Mouse (Mus musculus) embryonic facial prominence, embryonic 10.5 days (tissue): Measurements from ENCODE around the gene Prdm2. TPM values are rescaled to one million over a fixed set of nuclear protein-coding genes. Genes with fewer than 3 reads are reported as not detected.

Experiments used
- DNase-seq: peaks from one replicate; pipeline ENCODE4 v3.0.0-alpha.2; 2017; ENCODE audit warnings: low spot score
- H3K27ac ChIP-seq: fragments of 300-500 bp; sonication (generic); replicated peaks from 2 replicates; pipeline ENCODE4 v1.5.1; 2016; ENCODE audit warnings: mild to moderate bottlenecking
- H3K27me3 ChIP-seq: fragments of 300-500 bp; sonication (generic); replicated peaks from 2 replicates; pipeline ENCODE4 v1.6.1; 2016; ENCODE audit warnings: low read depth, mild to moderate bottlenecking; ENCODE audit not compliant: poor library complexity, severe bottlenecking
- H3K36me3 ChIP-seq: fragments of 300-500 bp; sonication (generic); replicated peaks from 2 replicates; pipeline ENCODE4 v1.6.1; 2016; ENCODE audit warnings: mild to moderate bottlenecking, moderate library complexity
- H3K4me1 ChIP-seq: fragments of 300-500 bp; sonication (generic); 2 replicates; pipeline ENCODE4 v1.6.1; 2016
- H3K4me3 ChIP-seq: fragments of 300-500 bp; sonication (generic); 2 replicates; pipeline ENCODE4 v1.5.1; 2016; ENCODE audit warnings: mild to moderate bottlenecking, moderate library complexity
- H3K9me3 ChIP-seq: fragments of 300-500 bp; sonication (generic); 2 replicates; pipeline ENCODE4 v1.6.1; 2016; ENCODE audit warnings: mild to moderate bottlenecking
- WGBS: fragments of 180-500 bp; shearing (Covaris S2); methylation state at CpG from one replicate; pipeline ENCODE4 v1.1.7; 2016; 5-methylcytosine and 5-hydroxymethylcytosine counted together
- polyA plus RNA-seq: library from polyadenylated mRNA; unstranded; fragments of >200 nt; fragmentation: Nextera tagmentation; extraction: Ambion mirVana; gene quantifications from 2 replicates; pipeline ENCODE4 v1.2.1, GENCODE M21; 2016

The Prdm2 gene
- polyA plus RNA-seq, 1 experiment from 2014 or later, result 17.4 TPM

- Histone ChIP-seq H3K36me3 (no peaks in the 10 kb centered on the region), H3K4me3 (no peak overlapping the region), H3K4me1 (no peaks in the 10 kb centered on the region), H3K27ac (no peak overlapping the region), H3K9me3 (peaks cover 5% of the 10 kb centered on the region; the same call in 1 of the 2 replicates), H3K27me3 (no peaks in the 10 kb centered on the region)
- DNase-seq, result no peak
- whole genome bisulfite sequencing, result 94% methylated on average over 10 of the region's 10 CpGs
Observed at GRCm38 (mm10) chr4:143231790-143232422, 19.1 kb upstream of the Prdm2 start.

DNA sequence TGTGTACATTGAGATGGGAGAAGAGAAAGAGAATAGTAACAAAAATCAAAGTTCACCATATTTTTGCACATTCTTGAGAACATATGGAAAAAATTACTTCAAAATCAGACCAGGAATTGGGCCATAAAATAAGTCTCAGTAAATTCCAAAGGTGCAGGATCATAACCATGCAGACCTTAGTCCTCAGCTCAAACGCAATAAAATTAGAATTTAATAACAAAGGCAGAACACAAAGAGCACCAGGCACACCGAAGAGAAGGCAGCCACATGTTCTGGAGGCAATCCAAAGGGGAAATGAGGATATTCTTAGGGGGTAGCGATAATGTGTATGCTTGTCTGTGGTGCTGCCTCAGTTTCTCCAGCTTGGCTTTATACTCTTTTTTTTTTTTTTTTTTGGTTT, 18.3 kb upstream of the Prdm2 start:
- Histone ChIP-seq H3K36me3 (no peaks in the 10 kb centered on the region), H3K4me3 (no peak overlapping the region), H3K9me3 (peaks cover 5% of the 10 kb centered on the region; the same call in 1 of the 2 replicates), H3K27me3 (no peaks in the 10 kb centered on the region), H3K4me1 (no peaks in the 10 kb centered on the region), H3K27ac (no peak overlapping the region)
- 82% methylated on average over 3 of the region's 3 CpGs for WGBS
- DNase-seq, result no peak

DNA sequence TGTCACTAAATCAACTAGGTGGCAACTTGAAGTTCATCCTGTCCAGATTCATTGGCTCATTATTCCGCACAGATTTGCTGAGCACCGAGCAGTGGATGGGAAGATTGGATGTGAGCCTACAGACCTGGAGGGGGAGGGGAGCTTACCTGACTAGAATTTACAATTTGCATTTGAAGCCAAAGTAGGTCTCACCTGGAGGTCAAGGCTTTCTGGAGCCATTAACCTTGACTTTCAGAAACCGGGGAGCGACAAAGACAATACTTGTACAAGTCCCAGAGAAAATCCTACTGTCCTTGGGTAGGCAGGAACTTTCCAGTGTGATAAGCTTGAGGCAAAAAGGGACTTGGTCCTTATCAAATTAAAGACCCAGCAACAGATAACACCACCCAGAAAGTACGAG, 15.2 kb upstream of the Prdm2 start:
- no peaks in the 10 kb centered on the region for H3K36me3 ChIP-seq
- H3K4me1 ChIP-seq, result no peaks in the 10 kb centered on the region
- WGBS, result 76% methylated on average over 5 of the region's 5 CpGs

DNA sequence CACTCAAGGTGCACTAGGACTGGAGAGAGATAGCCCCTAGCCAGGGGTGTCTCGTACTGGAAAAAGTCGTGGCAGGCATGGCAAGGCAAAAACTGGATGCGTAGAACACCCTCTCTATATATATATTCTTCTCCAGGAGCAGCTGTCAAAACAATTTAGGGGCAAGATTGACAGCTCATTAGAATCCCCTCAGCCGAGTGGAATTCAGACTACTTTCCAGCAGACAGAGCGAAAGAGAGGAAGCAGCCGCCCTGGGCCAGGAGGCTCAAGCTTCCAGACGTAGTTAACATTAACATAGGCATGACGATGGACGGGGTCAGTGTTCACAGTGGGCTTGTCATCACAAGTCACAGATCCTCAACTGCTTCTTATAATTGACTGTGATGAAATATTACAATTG, 13.1 kb upstream of the Prdm2 start:
- H3K36me3 ChIP-seq, result no peaks in the 10 kb centered on the region
- no peak overlapping the region for H3K27ac ChIP-seq
- H3K9me3 ChIP-seq, result no peaks in the 10 kb centered on the region
- no peak overlapping the region for H3K4me3 ChIP-seq
- no peaks in the 10 kb centered on the region for H3K4me1 ChIP-seq
- 33% methylated on average over 9 of the region's 9 CpGs for WGBS
- H3K27me3 ChIP-seq, result no peaks in the 10 kb centered on the region
- DNase-seq, result peak; percentile 44

More for the DNA sequence above, 15.2 kb upstream of the Prdm2 start:
- Histone ChIP-seq H3K4me3 (no peak overlapping the region), H3K27me3 (no peaks in the 10 kb centered on the region), H3K9me3 (no peaks in the 10 kb centered on the region), H3K27ac (no peak overlapping the region)
- no peak for DNase-seq

DNA sequence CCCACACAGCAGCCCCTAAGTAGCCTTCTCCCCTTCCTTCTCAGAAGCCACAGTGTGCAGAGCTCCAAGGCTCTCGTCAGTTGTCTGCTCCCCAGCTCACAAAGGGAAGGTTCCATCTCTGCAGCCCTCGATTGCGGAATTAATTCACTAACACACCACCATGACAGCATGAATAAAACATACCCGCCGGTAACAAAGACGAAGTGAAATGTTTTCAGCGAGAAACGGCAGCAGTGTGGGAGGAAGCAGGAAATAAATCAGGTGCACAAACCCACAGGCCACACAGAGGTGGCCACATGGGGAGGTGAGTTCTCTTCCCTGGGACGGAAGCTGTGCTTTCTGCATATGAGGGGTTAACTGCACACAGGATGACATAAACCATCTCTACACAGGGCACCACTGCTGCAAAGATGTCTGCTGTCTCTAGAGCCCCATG, 6.5 kb upstream of the Prdm2 start:
- 65% methylated on average over 9 of the region's 9 CpGs for WGBS
- H3K36me3 ChIP-seq, result no peaks in the 10 kb centered on the region
- DNase-seq, result no peak
- no peaks in the 10 kb centered on the region for H3K9me3 ChIP-seq
- peak overlapping the region; percentile 35; the same call in 1 of the 2 replicates for H3K27ac ChIP-seq
- no peaks in the 10 kb centered on the region for H3K4me1 ChIP-seq
- H3K4me3 ChIP-seq, result no peak overlapping the region
- H3K27me3 ChIP-seq, result no peaks in the 10 kb centered on the region

DNA sequence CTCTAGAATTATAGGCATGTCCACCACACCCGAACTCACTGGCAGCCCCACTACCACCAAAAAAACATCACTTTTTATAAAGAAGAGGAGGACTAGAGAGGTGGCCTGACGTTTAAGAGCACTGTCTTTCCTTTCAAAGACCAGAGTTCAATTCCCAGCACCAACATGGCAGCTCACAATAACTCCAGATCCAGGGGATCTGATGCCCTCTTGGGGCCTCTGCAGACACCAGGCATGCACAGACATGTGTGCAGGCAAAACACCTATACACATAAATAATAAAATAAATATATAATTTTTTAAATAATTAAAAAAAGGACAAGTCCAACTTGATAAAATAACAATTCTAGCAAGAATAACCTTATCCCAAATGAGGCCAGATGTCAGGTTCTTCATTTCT, 6.1 kb upstream of the Prdm2 start:
- no peak for DNase-seq
- no peaks in the 10 kb centered on the region for H3K9me3 ChIP-seq
- no peak overlapping the region for H3K4me3 ChIP-seq
- H3K27me3 ChIP-seq, result no peaks in the 10 kb centered on the region
- no peaks in the 10 kb centered on the region for H3K36me3 ChIP-seq
- no peaks in the 10 kb centered on the region for H3K4me1 ChIP-seq
- 81% methylated on average over 2 of the region's 2 CpGs for WGBS
- H3K27ac ChIP-seq, result no peak overlapping the region

DNA sequence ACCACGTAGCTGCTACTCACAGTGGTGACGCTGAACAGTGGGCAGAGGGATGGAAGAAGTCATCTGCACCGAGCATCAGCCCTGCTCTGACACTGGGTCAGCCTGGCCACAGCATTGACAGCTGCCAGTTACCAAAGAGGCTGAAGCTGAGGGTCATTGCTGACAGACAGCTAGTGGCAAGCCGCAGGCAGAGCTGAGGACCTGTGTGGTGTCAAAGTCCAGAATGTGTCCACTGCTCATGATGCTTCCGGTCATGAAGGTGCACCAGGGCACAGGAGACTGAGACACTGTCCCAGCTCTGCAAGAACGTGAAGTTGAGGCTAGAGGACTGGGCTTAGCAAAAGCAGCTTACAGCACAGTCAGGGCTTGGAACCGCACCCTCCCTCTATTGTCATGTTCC, 4.4 kb upstream of the Prdm2 start:
- Histone ChIP-seq H3K27me3 (no peaks in the 10 kb centered on the region), H3K36me3 (no peaks in the 10 kb centered on the region), H3K27ac (no peak overlapping the region), H3K9me3 (no peaks in the 10 kb centered on the region), H3K4me3 (no peak overlapping the region), H3K4me1 (peaks cover 4% of the 10 kb centered on the region)
- no peak for DNase-seq
- WGBS, result 83% methylated on average over 7 of the region's 7 CpGs

DNA sequence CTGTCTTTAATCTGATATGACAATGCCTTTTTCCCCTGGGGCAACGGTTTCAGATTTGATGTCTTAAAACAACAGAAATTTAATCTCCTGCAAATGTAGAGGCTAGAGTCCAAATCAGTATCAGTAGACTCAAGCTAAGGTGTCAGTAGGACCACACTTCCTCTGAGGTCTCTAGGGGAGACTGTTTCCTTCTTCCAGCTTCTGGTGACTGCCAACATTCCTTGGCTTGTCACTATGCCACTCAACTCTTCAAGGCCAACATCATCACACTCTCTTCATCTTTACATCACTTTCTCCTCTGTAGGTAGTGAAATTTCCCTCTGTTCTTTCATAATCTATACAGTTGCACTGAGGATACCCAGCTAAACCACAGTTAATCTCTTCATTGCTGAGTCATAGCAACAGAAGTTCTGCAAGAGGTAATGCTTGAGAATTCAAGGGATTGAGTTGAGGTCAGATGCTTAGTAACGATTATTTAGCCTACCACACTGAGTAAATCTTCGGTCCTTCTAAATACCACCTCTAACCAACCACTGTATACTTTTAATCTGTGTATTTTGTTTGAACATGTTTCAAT, 1.5 kb upstream of the Prdm2 start:
- Histone ChIP-seq H3K4me3 (no peak overlapping the region), H3K36me3 (peaks cover 5% of the 10 kb centered on the region; the same call in 1 of the 2 replicates), H3K4me1 (peaks cover 21% of the 10 kb centered on the region), H3K9me3 (no peaks in the 10 kb centered on the region), H3K27me3 (no peaks in the 10 kb centered on the region), H3K27ac (no peak overlapping the region)
- no peak for DNase-seq
- WGBS, result 89% methylated on average over 3 of the region's 3 CpGs

GRCm38 (mm10) chr4:143213571-143213970, 776 bp upstream of the Prdm2 start:
- no peak for DNase-seq
- H3K27ac ChIP-seq, result no peak overlapping the region
- WGBS, result 84% methylated on average over 4 of the region's 4 CpGs
- H3K9me3 ChIP-seq, result no peaks in the 10 kb centered on the region
- H3K27me3 ChIP-seq, result no peaks in the 10 kb centered on the region
- H3K4me3 ChIP-seq, result no peak overlapping the region
- H3K4me1 ChIP-seq, result peaks cover 21% of the 10 kb centered on the region
- H3K36me3 ChIP-seq, result peaks cover 5% of the 10 kb centered on the region; the same call in 1 of the 2 replicates

DNA sequence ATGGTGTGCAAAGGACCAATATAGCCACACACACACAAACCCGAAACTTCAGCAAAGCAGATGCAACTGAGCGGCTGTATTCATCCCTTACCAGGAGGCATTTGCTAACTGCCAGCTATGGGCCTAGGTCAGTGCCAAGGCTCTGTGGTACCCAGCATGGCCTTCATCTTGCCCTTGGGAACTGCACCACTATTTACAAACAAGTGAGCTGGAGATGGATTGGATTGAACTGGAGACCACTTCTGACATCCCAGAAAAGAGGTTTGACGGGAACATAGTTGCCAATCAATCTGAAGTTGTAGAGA, 332 bp upstream of the Prdm2 start:
- Histone ChIP-seq H3K4me1 (peaks cover 21% of the 10 kb centered on the region), H3K27ac (peak overlapping the region; percentile 99), H3K36me3 (peaks cover 5% of the 10 kb centered on the region; the same call in 1 of the 2 replicates), H3K9me3 (no peaks in the 10 kb centered on the region), H3K4me3 (peak overlapping the region; percentile 93; the same call in 1 of the 2 replicates), H3K27me3 (no peaks in the 10 kb centered on the region)
- DNase-seq, result no peak
- 94% methylated on average over 3 of the region's 3 CpGs for WGBS

- DNase-seq, result peak; percentile 49
- Histone ChIP-seq H3K27ac (peak overlapping the region; percentile 99), H3K36me3 (peaks cover 5% of the 10 kb centered on the region; the same call in 1 of the 2 replicates), H3K9me3 (no peaks in the 10 kb centered on the region), H3K4me3 (peak overlapping the region; percentile 93), H3K27me3 (no peaks in the 10 kb centered on the region), H3K4me1 (peaks cover 21% of the 10 kb centered on the region)
- 11% methylated on average over 43 of the region's 43 CpGs for WGBS
Observed at GRCm38 (mm10) chr4:143211584-143212340, 1.0 kb downstream of the Prdm2 start.

DNA sequence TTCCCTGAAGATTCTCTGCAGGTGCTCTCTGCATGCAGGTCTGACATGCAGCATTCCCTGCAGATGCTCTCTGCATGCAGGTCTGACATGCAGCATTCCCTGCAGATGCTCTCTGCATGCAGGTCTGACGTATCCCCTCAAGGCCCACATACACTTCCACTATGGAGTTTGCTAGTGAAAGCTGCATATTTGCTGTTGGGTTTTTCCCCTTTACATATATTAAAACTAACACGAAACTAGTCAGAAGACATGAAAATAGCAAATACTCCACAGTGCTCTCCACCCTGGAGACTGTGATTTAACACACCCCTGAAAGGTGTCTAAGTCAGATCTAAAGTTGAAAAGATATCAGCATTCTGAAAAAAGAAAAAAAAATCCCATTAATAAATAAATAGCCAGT, 2.8 kb downstream of the Prdm2 start:
- H3K4me1 ChIP-seq, result peaks cover 21% of the 10 kb centered on the region
- WGBS, result 88% methylated on average over 2 of the region's 2 CpGs

DNA sequence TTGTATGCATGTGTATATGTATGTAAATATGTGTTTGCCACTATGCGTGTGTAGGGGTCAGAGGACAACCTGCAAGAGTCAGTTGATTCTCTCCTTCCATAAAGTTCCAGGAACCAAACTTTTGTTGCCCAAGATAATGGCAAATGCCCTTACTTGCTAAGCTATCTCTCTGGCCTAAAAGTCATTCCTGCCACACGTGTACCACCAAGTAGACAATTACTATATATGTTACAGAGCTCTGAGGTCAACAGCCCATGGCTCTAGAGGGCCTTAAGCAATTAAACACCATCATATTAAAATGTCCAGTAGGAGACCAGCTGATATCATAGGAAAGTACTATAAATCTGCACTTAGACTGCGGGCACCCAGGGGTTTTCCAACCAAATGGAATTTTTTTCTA, 10.1 kb downstream of the Prdm2 start:
- no peak for DNase-seq
- WGBS, result 69% methylated on average over 3 of the region's 3 CpGs
- Histone ChIP-seq H3K4me1 (peaks cover 5% of the 10 kb centered on the region; the same call in 1 of the 2 replicates), H3K36me3 (no peaks in the 10 kb centered on the region), H3K27me3 (no peaks in the 10 kb centered on the region), H3K4me3 (no peak overlapping the region), H3K9me3 (no peaks in the 10 kb centered on the region), H3K27ac (no peak overlapping the region)

More for the DNA sequence above, 2.8 kb downstream of the Prdm2 start:
- Histone ChIP-seq H3K9me3 (no peaks in the 10 kb centered on the region), H3K36me3 (peaks cover 5% of the 10 kb centered on the region; the same call in 1 of the 2 replicates), H3K4me3 (no peak overlapping the region), H3K27ac (no peak overlapping the region), H3K27me3 (no peaks in the 10 kb centered on the region)
- DNase-seq, result no peak
